Mouse (Mus musculus): ENCODE measurements around the gene Bud13. TPM values are rescaled to one million over a fixed set of nuclear protein-coding genes. Genes with fewer than 3 reads are reported as not detected.

Bud13 gene
- total RNA-seq, 1 experiment: 21.6 TPM

- TF ChIP-seq CHD2 (IDR thresholded peaks at IDR 0.05; ENCODE audit: low read depth, low read length) (no peak), HCFC1 (IDR thresholded peaks at IDR 0.05; ENCODE audit: borderline replicate concordance, insufficient read depth, low read length) (no peak), ZC3H11A (IDR thresholded peaks at IDR 0.05; ENCODE audit: borderline replicate concordance, low read depth, low read length) (no peak), MAFK (IDR thresholded peaks at IDR 0.05; ENCODE audit: insufficient read depth, low read depth, low read length) (no peak), ZNF384 (IDR thresholded peaks at IDR 0.05; ENCODE audit: low read depth, low read length) (no peak)
- DNase-seq (ENCODE audit: low read depth, low spot score): no peak
- Histone ChIP-seq H3K9ac (ENCODE audit: insufficient read depth, low read depth, low read length, poor library complexity, severe bottlenecking) (peak overlapping the region; percentile 73; the same call in 1 of the 2 replicates), H3K4me1 (ENCODE audit: control insufficient read depth in 2 of 2, insufficient read depth in 2 of 2, low read length in 2 of 2, poor library complexity in 1 of 2) (peaks cover 4 to 15% of the 10 kb centered on the region in 2 experiments; a peak in 2 of 4 replicates), H3K4me3 (ENCODE audit: insufficient read depth in 1 of 2, low read depth in 1 of 2, low read length in 2 of 2, poor library complexity in 1 of 2, severe bottlenecking in 1 of 2) (peak overlapping the region; percentile 16 to 64), H3K36me3 (ENCODE audit: control insufficient read depth, insufficient read depth, low read length, poor library complexity, severe bottlenecking) (no peaks in the 10 kb centered on the region), H3K27ac (ENCODE audit: insufficient read depth, low read depth, low read length, poor library complexity, severe bottlenecking) (peak overlapping the region; percentile 67; the same call in 1 of the 2 replicates), H3K9me3 (ENCODE audit: control insufficient read depth, insufficient read depth, low read depth, low read length) (no peaks in the 10 kb centered on the region)
- in situ Hi-C loops (cut with MboI; ENCODE audit: low sequenced_read_pairs in 2 of 2, unreplicated experiment in 2 of 2): no loop called here
Observed at GRCm38 (mm10) chr9:46329801-46330585, 47.2 kb downstream of the Bud13 start.

GRCm38 (mm10) chr9:46330586-46330895, 47.7 kb downstream of the Bud13 start:
- H3K36me3 ChIP-seq (ENCODE audit: control insufficient read depth, insufficient read depth, low read length, poor library complexity, severe bottlenecking): no peaks in the 10 kb centered on the region
- peak overlapping the region; percentile 35; the same call in 1 of the 2 replicates for H3K9ac ChIP-seq (ENCODE audit: insufficient read depth, low read depth, low read length, poor library complexity, severe bottlenecking)
- in situ Hi-C loops (cut with MboI; ENCODE audit: low sequenced_read_pairs in 2 of 2, unreplicated experiment in 2 of 2): no loop called here
- TF ChIP-seq ZC3H11A (IDR thresholded peaks at IDR 0.05; ENCODE audit: borderline replicate concordance, low read depth, low read length) (no peak), CHD2 (IDR thresholded peaks at IDR 0.05; ENCODE audit: low read depth, low read length) (no peak), HCFC1 (IDR thresholded peaks at IDR 0.05; ENCODE audit: borderline replicate concordance, insufficient read depth, low read length) (no peak)
- no peaks in the 10 kb centered on the region for H3K9me3 ChIP-seq (ENCODE audit: control insufficient read depth, insufficient read depth, low read depth, low read length)
- H3K27ac ChIP-seq (ENCODE audit: insufficient read depth, low read depth, low read length, poor library complexity, severe bottlenecking): peak overlapping the region; percentile 59; the same call in 1 of the 2 replicates
- H3K4me1 ChIP-seq (ENCODE audit: control insufficient read depth in 2 of 2, insufficient read depth in 2 of 2, low read length in 2 of 2, poor library complexity in 1 of 2): peaks cover 4 to 17% of the 10 kb centered on the region in 2 experiments; a peak in 2 of 4 replicates
- H3K4me3 ChIP-seq (ENCODE audit: insufficient read depth in 1 of 2, low read depth in 1 of 2, low read length in 2 of 2, poor library complexity in 1 of 2, severe bottlenecking in 1 of 2): peak overlapping the region; percentile 2 to 16; a peak in 3 of 4 replicates
- no peak for DNase-seq (ENCODE audit: low read depth, low spot score)

GRCm38 (mm10) chr9:46331301-46331700, 48.5 kb downstream of the Bud13 start:
- no peak for DNase-seq (ENCODE audit: low read depth, low spot score)
- Histone ChIP-seq H3K9ac (ENCODE audit: insufficient read depth, low read depth, low read length, poor library complexity, severe bottlenecking) (no peak overlapping the region), H3K27ac (ENCODE audit: insufficient read depth, low read depth, low read length, poor library complexity, severe bottlenecking) (no peak overlapping the region), H3K4me3 (ENCODE audit: insufficient read depth in 1 of 2, low read depth in 1 of 2, low read length in 2 of 2, poor library complexity in 1 of 2, severe bottlenecking in 1 of 2) (no peak overlapping the region), H3K4me1 (ENCODE audit: control insufficient read depth in 2 of 2, insufficient read depth in 2 of 2, low read length in 2 of 2, poor library complexity in 1 of 2) (peaks cover 4 to 21% of the 10 kb centered on the region in 2 experiments; a peak in 2 of 4 replicates), H3K36me3 (ENCODE audit: control insufficient read depth, insufficient read depth, low read length, poor library complexity, severe bottlenecking) (no peaks in the 10 kb centered on the region), H3K9me3 (ENCODE audit: control insufficient read depth, insufficient read depth, low read depth, low read length) (no peaks in the 10 kb centered on the region)
- in situ Hi-C loops (cut with MboI; ENCODE audit: low sequenced_read_pairs in 2 of 2, unreplicated experiment in 2 of 2): no loop called here
- TF ChIP-seq CHD2 (IDR thresholded peaks at IDR 0.05; ENCODE audit: low read depth, low read length) (no peak), MAFK (IDR thresholded peaks at IDR 0.05; ENCODE audit: insufficient read depth, low read depth, low read length) (no peak), HCFC1 (IDR thresholded peaks at IDR 0.05; ENCODE audit: borderline replicate concordance, insufficient read depth, low read length) (no peak), ZNF384 (IDR thresholded peaks at IDR 0.05; ENCODE audit: low read depth, low read length) (no peak), ZC3H11A (IDR thresholded peaks at IDR 0.05; ENCODE audit: borderline replicate concordance, low read depth, low read length) (no peak)

GRCm38 (mm10) chr9:46334471-46335025, 51.7 kb downstream of the Bud13 start:
- no peak overlapping the region for H3K27ac ChIP-seq (ENCODE audit: insufficient read depth, low read depth, low read length, poor library complexity, severe bottlenecking)
- DNase-seq (ENCODE audit: low read depth, low spot score): no peak
- in situ Hi-C loops (cut with MboI; ENCODE audit: low sequenced_read_pairs in 2 of 2, unreplicated experiment in 2 of 2): no loop called here
- peaks cover 14 to 38% of the 10 kb centered on the region in 2 experiments; a peak in 3 of 4 replicates for H3K4me1 ChIP-seq (ENCODE audit: control insufficient read depth in 2 of 2, insufficient read depth in 2 of 2, low read length in 2 of 2, poor library complexity in 1 of 2)
- H3K9me3 ChIP-seq (ENCODE audit: control insufficient read depth, insufficient read depth, low read depth, low read length): no peaks in the 10 kb centered on the region
- no peaks in the 10 kb centered on the region for H3K36me3 ChIP-seq (ENCODE audit: control insufficient read depth, insufficient read depth, low read length, poor library complexity, severe bottlenecking)
- TF ChIP-seq ZC3H11A (IDR thresholded peaks at IDR 0.05; ENCODE audit: borderline replicate concordance, low read depth, low read length) (no peak), MAFK (IDR thresholded peaks at IDR 0.05; ENCODE audit: insufficient read depth, low read depth, low read length) (no peak), HCFC1 (IDR thresholded peaks at IDR 0.05; ENCODE audit: borderline replicate concordance, insufficient read depth, low read length) (no peak), CHD2 (IDR thresholded peaks at IDR 0.05; ENCODE audit: low read depth, low read length) (no peak), ZNF384 (IDR thresholded peaks at IDR 0.05; ENCODE audit: low read depth, low read length) (no peak)
- H3K4me3 ChIP-seq (ENCODE audit: insufficient read depth in 1 of 2, low read depth in 1 of 2, low read length in 2 of 2, poor library complexity in 1 of 2, severe bottlenecking in 1 of 2): peak overlapping the region; percentile 46 to 50
- H3K9ac ChIP-seq (ENCODE audit: insufficient read depth, low read depth, low read length, poor library complexity, severe bottlenecking): peak overlapping the region; percentile 25

Measured in ES-E14 (cell line).